Mouse (Mus musculus) megakaryocyte, embryonic 14.5 days (primary cell): Measurements from ENCODE around the gene Sox30. TPM values are rescaled to one million over a fixed set of nuclear protein-coding genes. Genes with fewer than 3 reads are reported as not detected.

Experiments
- H3K27me3 ChIP-seq: replicated peaks from 2 replicates; pipeline ENCODE3; 2012; ENCODE audit warnings: inconsistent platforms
- H3K36me3 ChIP-seq: replicated peaks from 2 replicates; pipeline ENCODE3; 2012; ENCODE audit warnings: low read length, inconsistent platforms, mixed read lengths
- H3K4me1 ChIP-seq: 2 replicates; pipeline ENCODE4 v1.6.1; 2012; ENCODE audit warnings: inconsistent platforms
- H3K4me3 ChIP-seq: replicated peaks from 2 replicates; pipeline ENCODE3; 2012; ENCODE audit warnings: moderate library complexity, mild to moderate bottlenecking, inconsistent platforms
- H3K9me3 ChIP-seq: 2 replicates; pipeline ENCODE4 v1.6.1; 2012; ENCODE audit warnings: inconsistent platforms
- FLI1 ChIP-seq: IDR thresholded peaks from 2 replicates; pipeline ENCODE4 v1.6.1; 2012; ENCODE audit warnings: low read length, inconsistent platforms, mixed read lengths
- GATA1 ChIP-seq: IDR thresholded peaks from 3 replicates; pipeline ENCODE4 v1.6.1; 2012; ENCODE audit warnings: mixed read lengths, low read length, inconsistent platforms, borderline replicate concordance
- polyA plus RNA-seq: library from polyadenylated mRNA; stranded (reverse); fragments of >175 nt; gene quantifications from 2 replicates; pipeline ENCODE4 v1.2.3, GENCODE M21; 2012; ENCODE audit warnings: low replicate concordance; ENCODE audit not compliant: insufficient read depth

Gene Sox30
- polyA plus RNA-seq, 1 experiment: not detected

DNA sequence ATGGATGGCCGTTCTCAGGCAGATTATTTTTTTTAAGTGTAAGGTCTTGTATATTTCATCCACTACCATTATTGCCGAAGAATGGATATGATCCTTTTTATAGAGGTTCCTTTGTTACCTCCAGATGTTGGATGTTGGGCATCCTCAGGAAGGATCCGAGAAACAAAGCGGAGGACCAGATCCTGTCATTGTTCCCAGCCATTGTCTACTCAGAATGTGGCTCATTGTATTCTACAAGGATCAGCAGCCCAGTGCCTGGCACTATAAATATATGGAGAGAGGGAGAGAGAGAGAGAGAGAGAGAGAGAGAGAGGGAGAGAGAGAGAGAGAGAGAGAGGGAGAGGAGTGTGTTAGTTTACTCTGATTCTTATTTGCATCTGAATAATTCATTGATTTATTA lies 82.5 kb downstream of the Sox30 start:
- Histone ChIP-seq H3K36me3 (no peaks in the 10 kb centered on the region), H3K9me3 (no peaks in the 10 kb centered on the region), H3K27me3 (peaks cover 21% of the 10 kb centered on the region), H3K4me3 (no peak overlapping the region), H3K4me1 (peaks cover 4% of the 10 kb centered on the region; the same call in 1 of the 2 replicates)
- TF ChIP-seq FLI1: no peak
- no peak for TF ChIP-seq GATA1

DNA sequence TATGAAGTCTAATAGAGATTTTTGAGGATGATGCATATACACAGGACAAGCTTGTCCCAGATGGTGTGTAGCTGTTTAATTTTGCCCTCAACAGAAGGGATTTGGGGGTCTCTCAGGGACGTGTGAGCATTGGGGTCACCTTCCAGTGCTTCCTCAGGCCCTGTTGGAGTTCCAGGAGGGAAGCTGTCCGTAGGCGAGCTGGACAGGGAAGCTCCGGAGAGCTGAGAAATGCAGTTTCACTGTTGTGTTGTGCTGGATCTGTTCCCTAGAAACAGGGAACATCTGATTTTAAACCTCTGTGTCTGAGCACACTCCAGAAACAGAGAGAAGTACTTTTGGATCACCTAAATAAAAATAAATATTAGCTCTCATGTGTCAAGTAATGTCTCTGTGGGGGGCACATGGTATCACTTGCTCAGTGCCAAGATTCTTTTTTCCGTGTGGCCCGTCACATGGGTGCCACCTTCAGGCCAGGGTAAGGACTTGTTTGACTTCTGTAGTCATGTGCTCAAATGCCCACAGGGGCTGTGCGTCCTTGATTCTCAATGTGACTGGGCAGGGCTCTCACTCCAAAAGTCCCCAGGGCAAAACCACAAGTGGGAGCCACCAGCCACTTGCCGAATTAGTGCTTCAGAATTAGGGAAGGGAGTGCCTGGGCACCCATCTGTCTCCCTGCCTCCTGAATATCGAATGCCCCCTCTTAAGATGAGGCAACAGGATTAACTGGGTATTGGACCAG lies 83.1 kb downstream of the Sox30 start:
- H3K4me1 ChIP-seq: peaks cover 4% of the 10 kb centered on the region; the same call in 1 of the 2 replicates
- H3K27me3 ChIP-seq: peaks cover 15% of the 10 kb centered on the region
- no peaks in the 10 kb centered on the region for H3K36me3 ChIP-seq
- TF ChIP-seq GATA1 (no peak), FLI1 (no peak)
- no peaks in the 10 kb centered on the region for H3K9me3 ChIP-seq
- no peak overlapping the region for H3K4me3 ChIP-seq

DNA sequence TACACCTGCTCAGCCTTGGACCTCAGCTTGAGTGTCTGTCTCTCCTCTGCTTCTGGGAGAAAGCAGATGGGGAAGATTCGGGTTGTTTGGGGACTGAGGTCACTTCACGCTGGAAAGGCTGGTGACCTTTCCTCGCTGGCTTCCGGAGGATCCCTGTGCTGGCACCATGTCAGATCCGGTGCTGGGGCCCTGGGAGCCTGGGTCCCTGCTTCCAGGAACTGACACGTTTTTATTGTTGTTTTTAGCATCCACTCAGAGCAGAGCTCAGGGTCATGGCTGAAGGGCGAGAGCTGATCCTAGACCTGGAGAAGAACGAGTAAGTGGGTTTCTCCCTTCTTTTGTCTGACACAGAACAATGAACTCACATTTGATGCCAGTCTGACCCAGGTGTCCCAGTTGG lies 84.7 kb downstream of the Sox30 start:
- Histone ChIP-seq H3K4me1 (peaks cover 4% of the 10 kb centered on the region; the same call in 1 of the 2 replicates), H3K4me3 (no peak overlapping the region), H3K27me3 (peaks cover 14% of the 10 kb centered on the region), H3K36me3 (no peaks in the 10 kb centered on the region), H3K9me3 (no peaks in the 10 kb centered on the region)
- no peak for TF ChIP-seq GATA1
- no peak for TF ChIP-seq FLI1

DNA sequence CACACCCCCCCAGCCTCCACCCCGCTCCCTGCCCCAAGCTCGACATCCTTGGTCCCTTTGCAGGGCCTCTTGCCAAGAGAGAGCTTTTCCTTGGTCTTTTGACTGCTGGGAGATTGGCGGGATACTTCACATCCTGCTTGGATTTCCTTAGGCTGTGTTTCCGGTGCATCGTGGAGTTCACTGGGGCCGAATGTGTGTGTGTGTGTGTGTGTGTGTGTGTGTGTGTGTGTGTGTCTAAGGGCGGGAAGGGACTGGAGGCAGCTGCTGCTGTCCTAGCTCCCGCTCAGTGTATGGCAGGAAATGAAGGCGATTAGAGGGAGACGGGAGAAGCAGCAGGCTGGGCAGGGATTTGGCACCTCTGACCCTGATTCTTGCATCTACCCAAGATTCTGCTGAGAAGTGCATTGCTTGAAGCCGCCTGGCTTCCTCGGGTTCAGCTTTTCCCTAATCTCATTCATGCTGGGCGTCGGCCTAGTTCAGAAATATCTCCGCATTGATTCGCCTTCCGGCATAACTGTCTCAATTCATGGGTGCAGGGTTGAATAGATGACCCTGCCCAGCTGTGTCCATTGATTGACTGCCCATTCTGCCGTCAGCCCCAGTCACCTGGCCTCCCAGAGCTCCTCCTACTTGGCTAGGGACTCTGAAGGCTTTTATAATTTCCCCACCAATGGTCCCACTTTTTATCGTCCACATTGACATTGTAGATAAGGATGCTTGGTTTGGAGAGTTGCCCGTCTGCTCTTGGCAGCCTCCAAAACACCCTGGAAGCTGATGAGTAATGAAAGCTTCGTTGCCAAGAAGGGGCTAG lies 85.3 kb downstream of the Sox30 start:
- TF ChIP-seq GATA1 (no peak), FLI1 (no peak)
- Histone ChIP-seq H3K36me3 (no peaks in the 10 kb centered on the region), H3K4me1 (peaks cover 4% of the 10 kb centered on the region; the same call in 1 of the 2 replicates), H3K9me3 (no peaks in the 10 kb centered on the region), H3K27me3 (peaks cover 13% of the 10 kb centered on the region), H3K4me3 (no peak overlapping the region)

Other genes with a start within 250 kb of the Sox30 start
- gene Clint1, start 128.3 kb upstream of the Sox30 start, polyA plus RNA-seq: 38.7 and 59.4 TPM in 2 replicates
- gene Lsm11, start 35.4 kb upstream of the Sox30 start, polyA plus RNA-seq: 16.9 and 61.8 TPM in 2 replicates
- 4.1 TPM in 1 of 2 replicates, not detected in the other for gene Thg1l, start 24.8 kb upstream of the Sox30 start, polyA plus RNA-seq
- gene Gm12166, start 72.0 kb downstream of the Sox30 start, polyA plus RNA-seq: 0.78 TPM in 1 of 2 replicates, not detected in the other
- gene Adam19, start 75.7 kb downstream of the Sox30 start, polyA plus RNA-seq: 0.21 and 2.3 TPM in 2 replicates
- not detected in 2 replicates for gene Nipal4, start 186.2 kb downstream of the Sox30 start, polyA plus RNA-seq